Mouse (Mus musculus): Measurements from ENCODE around the gene Mrps6. TPM values are rescaled to one million over a fixed set of nuclear protein-coding genes. Genes with fewer than 3 reads are reported as not detected.
"Not testable (repeated sequence)": the region's sequence is repeated elsewhere in the genome, so short reads cannot be mapped to it uniquely, and the experiment has no call there.

The Mrps6 gene
- polyA plus RNA-seq, 1 experiment from 2014 or later = 94.9 TPM

DNA sequence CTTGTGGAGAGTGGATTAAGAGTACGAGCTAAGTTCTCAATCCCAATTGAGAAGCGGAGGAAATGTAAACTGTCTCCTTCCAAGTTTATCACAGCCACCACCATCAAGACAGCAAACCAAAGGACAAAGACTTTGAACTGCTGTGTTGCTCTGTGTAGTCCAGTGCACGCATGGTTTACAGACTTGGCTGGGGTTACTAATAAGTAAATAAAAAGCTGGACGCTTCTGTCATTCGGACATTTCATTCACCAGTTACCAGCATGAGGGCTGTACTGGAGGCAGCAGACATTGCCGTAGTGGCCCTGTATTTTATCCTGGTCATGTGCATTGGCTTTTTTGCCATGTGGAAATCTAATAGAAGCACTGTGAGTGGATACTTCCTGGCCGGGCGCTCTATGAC, 18.7 kb downstream of the Mrps6 start:
- no peak overlapping the region for H3K4me2 ChIP-seq
- no peak overlapping the region for H3K4me3 ChIP-seq (replicated peaks)
- H3K4me1 ChIP-seq = no peaks in the 10 kb centered on the region
- peaks cover 14% of the 10 kb centered on the region; the same call in 1 of the 2 replicates for H3K36me3 ChIP-seq
- H3K27me3 ChIP-seq (replicated peaks) = no peaks in the 10 kb centered on the region
- ATAC-seq (ENCODE audit: insufficient read depth, low FRiP score, low read depth) = no peak
- no peak overlapping the region for H3K9ac ChIP-seq
- no peak overlapping the region for H3K27ac ChIP-seq
- H3K9me3 ChIP-seq = no peaks in the 10 kb centered on the region
- 91% methylated on average over 8 of the region's 8 CpGs for WGBS

DNA sequence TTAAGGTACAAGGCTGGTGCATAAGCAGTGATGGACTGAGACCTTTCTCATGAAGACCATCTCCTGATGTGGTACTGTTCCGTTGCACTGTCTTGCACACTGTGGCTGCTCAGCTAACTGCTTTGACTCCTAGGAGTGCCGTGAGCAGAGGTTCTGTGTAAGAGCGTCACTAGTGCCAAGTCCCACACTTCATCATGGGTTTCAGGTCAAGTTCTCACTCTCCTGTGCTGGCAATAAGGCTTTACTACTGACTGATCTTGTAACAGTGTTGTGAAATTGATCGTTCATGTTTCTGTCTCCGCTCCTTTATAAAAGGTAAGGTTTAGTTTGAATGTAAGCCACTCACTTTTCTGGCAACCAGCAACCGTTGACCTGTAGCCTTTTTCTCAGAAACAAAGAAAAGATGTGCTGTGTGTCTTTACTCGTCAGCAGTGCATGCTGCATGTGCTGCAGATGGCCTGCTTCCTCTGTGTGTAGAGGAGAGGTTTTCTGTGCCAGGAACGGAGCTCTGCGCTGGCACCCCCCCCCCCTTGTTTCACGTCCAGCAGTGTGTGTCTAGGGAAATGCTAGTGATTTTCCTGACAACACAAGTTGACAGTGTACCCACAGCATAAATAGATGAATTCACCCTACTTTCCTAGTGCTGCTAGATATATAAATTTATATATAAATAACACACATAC, 25.8 kb downstream of the Mrps6 start:
- Histone ChIP-seq H3K27ac (no peak overlapping the region), H3K9me3 (no peaks in the 10 kb centered on the region), H3K9ac (no peak overlapping the region), H3K36me3 (no peaks in the 10 kb centered on the region), H3K27me3 (replicated peaks) (no peaks in the 10 kb centered on the region), H3K4me1 (no peaks in the 10 kb centered on the region), H3K4me3 (replicated peaks) (no peak overlapping the region), H3K4me2 (no peak overlapping the region)
- WGBS = 86% methylated on average over 10 of the region's 10 CpGs
- ATAC-seq (ENCODE audit: insufficient read depth, low FRiP score, low read depth) = no peak

DNA sequence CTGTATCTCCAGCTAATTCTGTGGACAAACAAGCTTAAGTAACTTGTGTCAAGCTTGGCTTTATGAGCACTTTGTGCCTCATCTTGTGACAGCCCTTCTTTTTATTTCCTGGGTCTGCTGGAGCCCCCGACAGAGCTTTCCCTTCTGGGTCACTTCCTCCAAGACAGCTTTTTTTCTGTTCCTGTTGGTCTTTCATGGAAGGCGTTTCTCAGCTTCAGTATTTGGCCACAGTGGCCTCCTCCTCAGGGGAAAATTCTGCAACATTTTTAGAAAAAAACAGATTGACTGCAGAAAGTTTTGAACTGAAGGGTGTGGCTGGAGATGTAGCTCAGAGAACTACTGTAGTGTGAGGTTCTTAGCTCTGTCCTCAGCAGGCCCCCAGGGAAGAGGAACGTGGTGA, 31.2 kb downstream of the Mrps6 start:
- no peaks in the 10 kb centered on the region for H3K36me3 ChIP-seq
- no peaks in the 10 kb centered on the region for H3K4me1 ChIP-seq
- H3K4me2 ChIP-seq = no peak overlapping the region
- no peaks in the 10 kb centered on the region for H3K27me3 ChIP-seq (replicated peaks)
- ATAC-seq (ENCODE audit: insufficient read depth, low FRiP score, low read depth) = no peak
- no peak overlapping the region for H3K4me3 ChIP-seq (replicated peaks)
- H3K9me3 ChIP-seq = no peaks in the 10 kb centered on the region
- H3K9ac ChIP-seq = no peak overlapping the region
- 62% methylated on average over 3 of the region's 3 CpGs for WGBS
- H3K27ac ChIP-seq = no peak overlapping the region

DNA sequence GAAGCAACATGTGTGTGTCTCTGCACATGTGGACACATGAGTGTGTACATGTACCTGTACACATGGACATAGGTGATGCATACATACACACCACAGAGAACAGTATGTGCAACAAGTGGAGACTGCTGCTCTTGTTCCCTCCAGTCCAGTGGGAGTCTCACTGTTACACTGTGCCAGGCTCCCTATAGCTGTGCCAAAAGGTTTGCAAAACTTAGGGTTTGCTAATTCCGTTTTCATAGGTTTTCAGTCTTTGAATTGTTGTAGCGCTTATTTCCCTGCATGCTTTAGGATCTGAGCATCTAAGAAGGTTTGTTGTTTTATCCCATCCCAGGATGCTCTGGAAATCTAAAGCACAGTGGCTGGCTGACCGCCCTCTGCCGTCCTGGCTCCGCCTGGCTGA, 33.8 kb downstream of the Mrps6 start:
- Histone ChIP-seq H3K36me3 (no peaks in the 10 kb centered on the region), H3K4me2 (no peak overlapping the region)
- 88% methylated on average over 5 of the region's 5 CpGs for WGBS

DNA sequence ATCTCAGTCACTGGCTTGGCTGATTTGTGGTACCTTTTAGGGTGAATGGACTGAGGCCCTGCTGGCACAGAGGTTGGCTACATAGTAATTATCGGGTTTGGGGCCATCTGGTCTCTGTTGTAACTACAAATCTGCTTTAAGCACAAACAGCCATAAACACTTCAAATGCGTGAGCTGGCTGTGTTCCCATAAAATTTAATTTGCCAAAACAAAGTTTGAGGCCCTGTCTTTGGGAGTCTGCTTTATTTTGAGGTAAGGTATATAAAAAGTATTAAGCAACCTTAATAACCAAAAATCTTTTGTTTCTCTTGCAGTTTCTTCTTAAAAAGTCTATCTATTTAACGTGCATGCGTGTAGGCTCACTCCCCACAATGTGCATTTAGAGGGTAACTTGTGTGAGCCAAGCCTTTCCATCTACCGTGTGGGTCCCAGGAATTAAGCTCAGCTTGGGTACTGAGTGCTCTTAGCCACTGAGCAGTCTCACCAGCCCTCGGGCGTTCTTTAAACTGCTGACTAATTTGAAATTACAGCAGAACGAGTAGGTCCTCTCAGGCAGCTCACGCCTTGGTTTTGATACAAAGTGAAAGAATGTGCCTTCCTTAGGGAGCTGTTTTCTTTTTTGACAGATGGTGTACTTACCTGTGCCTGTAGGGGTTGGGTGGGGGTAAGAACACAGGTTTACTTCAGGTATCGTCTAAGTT, 40.4 kb downstream of the Mrps6 start:
- no peak overlapping the region for H3K27ac ChIP-seq
- no peak for ATAC-seq (ENCODE audit: insufficient read depth, low FRiP score, low read depth)

More for the DNA sequence above, 33.8 kb downstream of the Mrps6 start:
- Histone ChIP-seq H3K27ac (no peak overlapping the region), H3K4me3 (replicated peaks) (no peak overlapping the region), H3K9me3 (no peaks in the 10 kb centered on the region), H3K27me3 (replicated peaks) (no peaks in the 10 kb centered on the region), H3K9ac (no peak overlapping the region), H3K4me1 (no peaks in the 10 kb centered on the region)
- no peak for ATAC-seq (ENCODE audit: insufficient read depth, low FRiP score, low read depth)

DNA sequence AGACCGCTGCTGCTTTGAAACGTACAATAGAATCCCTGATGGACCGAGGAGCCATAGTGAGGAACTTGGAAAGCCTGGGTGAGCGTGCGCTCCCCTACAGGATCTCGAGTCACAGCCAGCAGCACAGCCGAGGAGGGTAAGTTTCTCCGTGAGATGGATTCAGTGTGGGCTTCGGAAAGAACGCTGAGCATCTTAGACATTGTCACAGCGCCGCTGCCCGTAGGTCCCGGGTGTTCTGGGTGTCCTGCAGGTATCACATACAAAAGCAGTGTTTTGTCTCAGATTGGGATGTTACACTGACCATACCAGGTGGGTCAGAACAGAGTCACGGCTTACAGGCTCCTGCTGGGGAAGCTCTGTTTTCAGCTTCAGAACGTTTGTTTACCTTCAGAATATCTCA, 41.5 kb downstream of the Mrps6 start:
- Histone ChIP-seq H3K9me3 (no peaks in the 10 kb centered on the region), H3K27me3 (replicated peaks) (no peaks in the 10 kb centered on the region), H3K4me1 (0 out of 2 replicates have a peak, but pooled peaks cover 6% of the 10 kb centered on the region), H3K36me3 (0 out of 2 replicates have a peak, but pooled peaks cover 3% of the 10 kb centered on the region), H3K4me3 (replicated peaks) (no peak overlapping the region), H3K9ac (no peak overlapping the region), H3K27ac (no peak overlapping the region), H3K4me2 (no peak overlapping the region)
- ATAC-seq (ENCODE audit: insufficient read depth, low FRiP score, low read depth) = no peak
- 78% methylated on average over 16 of the region's 16 CpGs for WGBS

More for the DNA sequence above, 40.4 kb downstream of the Mrps6 start:
- WGBS = 54% methylated on average over 10 of the region's 10 CpGs
- Histone ChIP-seq H3K27me3 (replicated peaks) (no peaks in the 10 kb centered on the region), H3K36me3 (0 out of 2 replicates have a peak, but pooled peaks cover 3% of the 10 kb centered on the region), H3K4me3 (replicated peaks) (no peak overlapping the region), H3K4me1 (0 out of 2 replicates have a peak, but pooled peaks cover under 1% of the 10 kb centered on the region), H3K4me2 (no peak overlapping the region), H3K9ac (no peak overlapping the region), H3K9me3 (no peaks in the 10 kb centered on the region)

DNA sequence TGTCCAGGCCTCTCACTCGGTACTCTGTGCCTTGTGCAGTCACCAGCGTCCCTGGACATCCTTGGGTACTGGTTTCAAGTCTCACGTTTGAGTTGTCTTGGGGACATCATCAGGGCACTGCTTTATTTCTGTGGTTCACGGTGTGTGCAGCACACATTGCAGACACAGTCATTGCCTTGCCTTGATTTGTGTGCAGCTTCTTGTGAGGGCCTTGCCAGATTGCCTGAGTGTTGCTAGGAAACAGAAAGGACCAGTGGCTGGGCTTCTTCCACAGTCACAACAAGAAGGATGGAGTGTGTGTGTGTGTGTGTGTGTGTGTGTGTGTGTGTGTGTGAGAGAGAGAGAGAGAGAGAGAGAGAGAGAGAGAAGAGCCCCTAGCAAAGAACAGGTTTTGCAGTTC, 42.0 kb downstream of the Mrps6 start:
- no peak overlapping the region for H3K27ac ChIP-seq
- no peaks in the 10 kb centered on the region for H3K9me3 ChIP-seq
- no peak overlapping the region for H3K4me3 ChIP-seq (replicated peaks)
- 0 out of 2 replicates have a peak, but pooled peaks cover 6% of the 10 kb centered on the region for H3K4me1 ChIP-seq
- H3K36me3 ChIP-seq = 0 out of 2 replicates have a peak, but pooled peaks cover 3% of the 10 kb centered on the region
- ATAC-seq (ENCODE audit: insufficient read depth, low FRiP score, low read depth) = no peak
- WGBS = 62% methylated on average over 4 of the region's 4 CpGs
- H3K9ac ChIP-seq = no peak overlapping the region
- H3K4me2 ChIP-seq = no peak overlapping the region
- H3K27me3 ChIP-seq (replicated peaks) = no peaks in the 10 kb centered on the region

DNA sequence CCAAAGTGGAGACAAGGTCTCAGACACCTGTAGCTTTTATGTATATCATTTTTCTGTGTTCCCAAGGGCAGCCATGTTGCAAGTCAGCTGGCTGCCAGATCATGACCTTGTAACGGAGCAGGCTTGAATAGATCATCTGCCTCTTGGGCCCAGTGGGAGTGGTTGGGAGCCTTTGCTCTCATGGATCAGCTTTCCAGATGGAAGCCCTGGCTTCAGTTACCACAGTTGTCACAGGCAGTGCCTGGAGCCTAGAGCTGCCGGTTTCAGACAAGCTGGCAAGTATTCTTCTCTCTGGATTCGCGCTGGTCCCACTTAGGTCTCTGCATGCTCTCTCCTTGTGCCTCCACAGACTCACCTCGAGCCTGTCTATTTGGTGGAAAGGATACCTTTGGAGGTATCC, 44.0 kb downstream of the Mrps6 start:
- WGBS = 88% methylated on average over 5 of the region's 5 CpGs
- Histone ChIP-seq H3K27ac (no peak overlapping the region), H3K36me3 (0 out of 2 replicates have a peak, but pooled peaks cover 3% of the 10 kb centered on the region), H3K9ac (no peak overlapping the region), H3K4me2 (no peak overlapping the region), H3K27me3 (replicated peaks) (no peaks in the 10 kb centered on the region), H3K4me1 (0 out of 2 replicates have a peak, but pooled peaks cover 6% of the 10 kb centered on the region), H3K4me3 (replicated peaks) (no peak overlapping the region), H3K9me3 (no peaks in the 10 kb centered on the region)
- ATAC-seq (ENCODE audit: insufficient read depth, low FRiP score, low read depth) = no peak

DNA sequence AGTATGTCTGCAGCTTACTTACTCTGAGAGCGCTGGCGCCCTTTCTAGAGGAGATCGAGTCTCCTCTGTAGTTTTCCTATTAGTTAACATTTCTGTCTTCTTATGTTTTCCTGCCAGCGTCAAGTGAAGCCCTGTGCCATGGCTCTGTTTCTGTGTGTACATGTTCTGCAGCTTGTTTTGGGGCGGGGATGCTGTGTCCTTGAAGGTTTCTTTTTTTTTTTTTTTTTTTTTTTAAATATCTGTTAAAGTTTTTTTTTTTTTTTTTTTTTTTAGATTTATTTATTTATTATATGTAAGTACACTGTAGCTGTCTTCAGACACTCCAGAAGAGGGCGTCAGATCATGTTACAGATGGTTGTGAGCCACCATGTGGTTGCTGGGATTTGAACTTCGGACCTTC, 44.9 kb downstream of the Mrps6 start:
- H3K4me1 ChIP-seq; H3K36me3 ChIP-seq; H3K27me3 ChIP-seq (replicated peaks); H3K9ac ChIP-seq; ATAC-seq (ENCODE audit: insufficient read depth, low FRiP score, low read depth); H3K9me3 ChIP-seq; H3K27ac ChIP-seq; H3K4me2 ChIP-seq; H3K4me3 ChIP-seq (replicated peaks): not testable (repeated sequence)
- 90% methylated on average over 7 of the region's 7 CpGs for WGBS

DNA sequence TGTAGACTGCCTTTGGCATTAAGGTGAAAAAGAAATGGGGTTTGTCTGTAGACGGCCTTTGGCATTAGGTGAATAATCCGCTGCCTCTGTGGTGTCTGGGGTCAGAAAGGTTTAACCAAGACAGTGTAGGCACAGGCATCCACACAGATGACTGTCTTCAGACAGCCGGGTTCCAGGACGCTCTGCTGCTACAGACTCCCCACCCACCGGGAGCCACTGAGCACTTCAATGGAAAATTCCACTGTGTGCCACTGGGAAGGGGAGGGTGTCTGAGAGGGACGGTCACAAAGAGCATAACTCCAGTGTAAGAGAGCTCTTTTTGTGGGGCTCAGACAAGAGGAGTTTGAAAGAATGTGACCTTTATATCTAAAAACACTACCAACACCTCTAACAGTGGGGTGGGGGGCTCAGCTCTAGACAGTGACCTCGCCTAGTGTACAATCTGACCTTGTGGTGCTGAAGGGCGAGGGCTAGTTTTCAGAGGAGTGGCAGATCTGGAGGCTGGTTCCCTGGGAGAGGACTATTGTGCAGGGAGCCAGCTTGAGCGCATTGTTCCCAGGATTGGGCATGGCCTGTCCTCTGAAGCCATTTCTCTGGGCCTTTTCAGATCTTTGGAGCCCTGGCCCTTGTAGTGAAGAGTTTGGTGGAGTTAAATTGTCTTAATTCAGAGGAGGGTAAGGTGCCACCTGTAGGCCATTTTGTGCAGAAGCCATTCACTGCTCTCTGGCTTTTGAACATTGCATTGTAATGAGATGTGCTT, 45.7 kb downstream of the Mrps6 start:
- no peak overlapping the region for H3K4me2 ChIP-seq
- no peak overlapping the region for H3K9ac ChIP-seq
- H3K9me3 ChIP-seq = no peaks in the 10 kb centered on the region
- H3K4me3 ChIP-seq (replicated peaks) = no peak overlapping the region
- 0 out of 2 replicates have a peak, but pooled peaks cover 3% of the 10 kb centered on the region for H3K36me3 ChIP-seq
- 0 out of 2 replicates have a peak, but pooled peaks cover 6% of the 10 kb centered on the region for H3K4me1 ChIP-seq
- 59% methylated on average over 9 of the region's 9 CpGs for WGBS
- H3K27ac ChIP-seq = no peak overlapping the region
- ATAC-seq (ENCODE audit: insufficient read depth, low FRiP score, low read depth) = no peak
- no peaks in the 10 kb centered on the region for H3K27me3 ChIP-seq (replicated peaks)

DNA sequence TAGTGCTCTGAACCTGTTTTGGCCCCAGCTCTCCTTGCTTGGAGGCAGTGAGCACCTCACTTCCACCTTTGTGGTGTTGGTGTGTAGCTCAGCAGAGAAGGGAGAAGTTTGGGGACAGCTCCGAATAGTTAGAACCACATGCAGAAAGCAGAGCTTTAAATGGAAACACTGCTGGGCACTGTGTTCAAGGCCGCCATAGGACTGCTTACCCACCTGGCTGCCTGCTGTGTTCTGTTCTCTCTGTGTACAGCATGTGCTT, 46.2 kb downstream of the Mrps6 start:
- H3K27me3 ChIP-seq (replicated peaks) = no peaks in the 10 kb centered on the region
- 91% methylated on average over 2 of the region's 2 CpGs for WGBS

DNA sequence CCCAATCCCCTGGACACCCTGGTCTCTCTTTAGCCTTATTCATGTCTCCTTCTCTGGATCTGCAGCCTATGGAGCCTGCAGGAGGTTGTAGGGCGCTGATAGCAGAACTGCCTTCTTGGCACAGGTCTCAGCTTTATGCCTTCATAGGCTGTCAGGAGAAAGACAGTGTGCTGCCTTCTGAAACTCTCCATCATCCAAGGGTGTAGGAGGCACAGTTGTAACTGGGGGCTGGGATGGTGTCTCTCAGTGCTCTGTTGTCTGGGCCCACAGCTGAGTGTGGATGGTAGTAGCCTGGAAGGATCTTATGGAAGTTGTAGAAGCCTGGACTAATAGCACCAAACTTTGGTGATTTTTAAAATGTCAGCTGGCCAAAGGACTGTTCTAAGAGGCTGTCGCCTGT, 46.9 kb downstream of the Mrps6 start:
- H3K9me3 ChIP-seq = no peaks in the 10 kb centered on the region
- H3K9ac ChIP-seq = no peak overlapping the region
- 0 out of 2 replicates have a peak, but pooled peaks cover 6% of the 10 kb centered on the region for H3K4me1 ChIP-seq
- no peak overlapping the region for H3K27ac ChIP-seq
- no peak overlapping the region for H3K4me3 ChIP-seq (replicated peaks)
- no peak overlapping the region for H3K4me2 ChIP-seq
- 91% methylated on average over 2 of the region's 2 CpGs for WGBS
- no peak for ATAC-seq (ENCODE audit: insufficient read depth, low FRiP score, low read depth)
- 0 out of 2 replicates have a peak, but pooled peaks cover 3% of the 10 kb centered on the region for H3K36me3 ChIP-seq
- H3K27me3 ChIP-seq (replicated peaks) = no peaks in the 10 kb centered on the region

More for the DNA sequence above, 46.2 kb downstream of the Mrps6 start:
- H3K4me2 ChIP-seq = no peak overlapping the region
- H3K9ac ChIP-seq = no peak overlapping the region
- H3K36me3 ChIP-seq = 0 out of 2 replicates have a peak, but pooled peaks cover 3% of the 10 kb centered on the region
- no peak overlapping the region for H3K27ac ChIP-seq
- no peaks in the 10 kb centered on the region for H3K9me3 ChIP-seq
- 0 out of 2 replicates have a peak, but pooled peaks cover 6% of the 10 kb centered on the region for H3K4me1 ChIP-seq
- H3K4me3 ChIP-seq (replicated peaks) = no peak overlapping the region
- ATAC-seq (ENCODE audit: insufficient read depth, low FRiP score, low read depth) = no peak
